Mouse (Mus musculus): ENCODE results near the gene 4931428L18Rik.

DNA sequence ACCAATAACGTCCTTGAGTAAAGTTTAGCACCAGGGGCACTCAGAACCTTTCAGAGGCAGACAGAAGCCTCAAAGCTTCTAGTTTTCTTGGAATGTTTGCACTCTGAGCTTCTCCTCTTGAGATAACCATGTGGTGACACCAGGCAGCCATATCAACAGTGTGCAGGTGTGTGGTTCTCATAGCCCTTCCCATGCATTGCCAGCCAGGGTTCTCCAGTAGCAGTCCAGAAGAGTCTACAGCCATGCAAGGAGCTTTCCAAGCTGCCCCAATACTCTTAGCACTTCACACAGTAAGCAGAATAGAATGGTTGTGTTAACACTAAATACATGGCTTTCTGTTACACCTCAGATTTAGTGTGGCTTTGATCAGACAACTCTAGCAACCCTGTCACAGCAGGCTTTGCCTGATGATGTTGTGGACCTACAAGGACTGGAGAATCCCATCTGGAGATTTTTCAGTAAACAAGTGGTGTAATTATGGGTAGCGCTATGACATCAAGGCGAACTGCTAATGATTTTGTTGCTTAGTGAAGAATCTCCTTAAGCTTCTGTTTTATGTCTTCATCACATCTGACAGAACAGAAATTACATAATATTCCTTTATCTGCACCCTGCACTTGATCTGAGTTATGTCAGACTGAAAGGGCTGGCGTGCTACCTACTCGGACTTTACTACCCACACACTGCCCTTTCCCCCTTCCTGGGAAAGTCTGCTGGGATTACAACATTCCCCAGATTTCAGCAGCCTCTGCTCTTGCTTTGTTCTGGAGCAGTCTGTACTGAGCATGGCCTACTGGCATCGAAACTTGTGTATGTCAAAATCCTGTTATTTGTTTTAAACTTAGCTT, 149.7 kb downstream of the 4931428L18Rik start:
- no peak for TF ChIP-seq CTCF (IDR thresholded peaks at IDR 0.05 in 2 of 3, conservative IDR thresholded peaks at IDR 0.05 in 1 of 3; ENCODE audit: control insufficient read depth in 1 of 3, insufficient read depth in 1 of 3, low read depth in 2 of 3, low read length in 3 of 3, poor library complexity in 1 of 3, severe bottlenecking in 1 of 3)
- TF ChIP-seq POLR2AphosphoS5 (IDR thresholded peaks at IDR 0.05; ENCODE audit: borderline replicate concordance, low read depth, low read length): no peak
- no peak for TF ChIP-seq POLR2A (IDR thresholded peaks at IDR 0.05; ENCODE audit: control insufficient read depth in 1 of 2, insufficient read depth in 1 of 2, low read depth in 1 of 2, low read length in 2 of 2, poor library complexity in 1 of 2)
- TF ChIP-seq ZNF384 (IDR thresholded peaks at IDR 0.05; ENCODE audit: low read depth, low read length): no peak
- no peak for TF ChIP-seq ETS1 (IDR thresholded peaks at IDR 0.05; ENCODE audit: low read depth, low read length)
- TF ChIP-seq BHLHE40 (IDR thresholded peaks at IDR 0.05; ENCODE audit: borderline replicate concordance, low read depth, low read length): no peak
- TF ChIP-seq HCFC1 (IDR thresholded peaks at IDR 0.05; ENCODE audit: low read depth, low read length): no peak
- no peak for TF ChIP-seq MAFK (IDR thresholded peaks at IDR 0.05; ENCODE audit: borderline replicate concordance, low read depth, low read length)
- TF ChIP-seq JUND (IDR thresholded peaks at IDR 0.05; ENCODE audit: low read depth, low read length): no peak
- no peak for TF ChIP-seq ZC3H11A (IDR thresholded peaks at IDR 0.05; ENCODE audit: low read depth, low read length)
- TF ChIP-seq SIN3A (IDR thresholded peaks at IDR 0.05; ENCODE audit: low read length): no peak
- no peak for TF ChIP-seq USF1 (IDR thresholded peaks at IDR 0.05; ENCODE audit: low read depth, low read length)
- no peak for TF ChIP-seq EP300 (IDR thresholded peaks at IDR 0.05; ENCODE audit: low read depth in 1 of 2, low read length in 2 of 2)
- no peak for TF ChIP-seq CHD2 (IDR thresholded peaks at IDR 0.05; ENCODE audit: low read length)

Measured in MEL (cell line).